Mouse (Mus musculus) erythroblast, adult 5-6 weeks (primary cell): ENCODE measurements around the gene Dip2c. TPM values are rescaled to one million over a fixed set of nuclear protein-coding genes. Genes with fewer than 3 reads are reported as not detected.

Source experiments
- ATAC-seq: replicated peaks from 2 replicates; pipeline ENCODE4 v1.8.0; 2016; ENCODE audit warnings: moderate number of reproducible peaks, mild to moderate bottlenecking, moderate TSS enrichment, inconsistent platforms; ENCODE audit not compliant: poor library complexity, low FRiP score, severe bottlenecking
- total RNA-seq, 2 experiments: library from RNA; stranded (forward) in 1 of 2; stranded (reverse) in 1 of 2; fragments of 150-400 nt in 1 of 2; fragments of 200-764, 138-1000 nt in 1 of 2; gene quantifications; 2 replicates each; pipeline versions ENCODE4 v1.2.3 to v1.2.4; 2015 to 2017; ENCODE audit warnings: low replicate concordance in 2 of 2

Dip2c gene
- total RNA-seq (2015; ENCODE audit: low replicate concordance) (under 0.01 and 0.21 TPM in 2 replicates), total RNA-seq (2017; ENCODE audit: low replicate concordance) (0.42 and 0.60 TPM in 2 replicates)

GRCm38 (mm10) chr13:9276322-9276855 lies at the start of gene Dip2c:
Gene Dip2c (plus strand): TSS chr13:9276528.
- ATAC-seq: no peak

- no peak for ATAC-seq
These were observed 49.2 kb upstream of the Dip2c start for GRCm38 (mm10) chr13:9227078-9227477.

GRCm38 (mm10) chr13:9237495-9237894 lies 38.8 kb upstream of the Dip2c start:
- no peak for ATAC-seq

DNA sequence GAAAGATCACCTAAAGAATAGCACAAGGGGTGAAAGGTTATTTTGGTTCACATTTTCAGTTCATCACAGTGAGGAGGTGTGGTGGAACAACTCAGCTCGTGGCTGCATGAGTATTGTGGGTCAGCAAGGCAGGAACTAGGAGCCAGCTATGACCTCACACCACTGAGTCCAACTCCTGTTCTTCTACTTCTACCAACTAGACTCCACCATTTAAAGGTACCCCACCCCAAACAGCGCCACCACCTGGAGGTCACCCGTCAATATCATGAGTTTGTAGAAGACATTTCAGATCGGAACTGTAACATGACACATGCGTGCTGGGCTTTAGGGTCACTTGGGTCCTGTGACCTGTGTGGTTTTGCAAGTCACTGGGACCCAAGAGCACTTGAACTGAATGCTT lies 37.2 kb upstream of the Dip2c start:
- ATAC-seq: no peak

- no peak for ATAC-seq
These were observed 36.6 kb upstream of the Dip2c start for GRCm38 (mm10) chr13:9239631-9240236.

DNA sequence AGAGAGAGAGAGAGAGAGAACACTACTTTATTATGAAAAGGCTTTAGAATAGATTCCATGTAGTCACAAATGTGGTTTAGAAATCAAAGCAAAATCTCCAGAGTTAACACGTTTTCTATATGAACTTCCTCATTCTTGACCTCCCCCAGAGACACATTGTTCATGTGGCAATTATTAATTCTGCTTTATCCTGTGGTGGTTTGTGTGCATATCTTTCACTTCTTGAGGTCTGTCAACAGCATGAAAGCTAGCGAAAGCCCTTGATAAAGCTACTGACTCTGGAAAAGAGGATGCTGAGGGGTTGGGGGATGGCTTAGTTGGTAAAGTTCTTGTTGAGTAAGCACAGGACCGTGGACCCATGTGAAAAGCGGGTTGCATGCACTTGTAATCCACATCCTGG lies 14.6 kb upstream of the Dip2c start:
- ATAC-seq: no peak

- ATAC-seq: no peak
These were observed 10.8 kb upstream of the Dip2c start for GRCm38 (mm10) chr13:9265516-9265915.

DNA sequence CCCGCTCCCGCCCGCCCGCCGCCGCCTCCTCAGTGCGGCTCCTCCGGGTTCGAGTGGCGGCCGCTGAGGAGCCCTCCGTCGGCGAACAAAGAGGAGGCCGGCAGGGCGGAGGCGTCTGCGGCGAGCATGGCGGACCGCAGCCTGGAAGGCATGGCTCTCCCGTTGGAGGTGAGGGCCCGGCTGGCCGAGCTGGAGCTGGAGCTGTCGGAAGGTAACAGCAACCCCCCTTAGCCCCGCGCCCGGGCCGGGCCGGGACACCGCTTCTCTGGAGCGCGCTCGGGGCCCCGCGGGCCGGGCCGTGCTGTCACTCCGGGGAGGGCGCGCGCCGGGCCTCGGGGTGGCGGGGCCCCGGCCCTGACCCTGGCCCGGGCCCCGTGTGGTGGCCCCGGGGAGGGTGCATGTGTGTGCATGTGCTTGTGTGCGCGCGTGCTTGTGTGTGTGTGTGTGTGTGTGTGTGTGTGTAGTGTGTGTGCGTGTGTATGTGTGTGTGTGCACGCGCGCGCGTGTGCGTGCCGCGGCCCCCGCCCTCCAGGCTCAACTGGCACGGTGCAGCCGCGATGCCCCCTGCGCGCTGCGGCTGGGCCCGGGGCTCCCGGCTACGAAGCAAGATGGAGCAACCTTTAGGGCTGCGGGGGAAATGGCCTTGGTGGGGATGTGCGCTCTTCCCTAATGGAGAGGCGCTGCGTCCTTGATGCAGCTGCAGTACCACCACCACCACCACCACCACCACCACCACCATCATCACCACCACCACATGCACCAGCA lies 710 bp downstream of the Dip2c start:
- ATAC-seq: no peak

DNA sequence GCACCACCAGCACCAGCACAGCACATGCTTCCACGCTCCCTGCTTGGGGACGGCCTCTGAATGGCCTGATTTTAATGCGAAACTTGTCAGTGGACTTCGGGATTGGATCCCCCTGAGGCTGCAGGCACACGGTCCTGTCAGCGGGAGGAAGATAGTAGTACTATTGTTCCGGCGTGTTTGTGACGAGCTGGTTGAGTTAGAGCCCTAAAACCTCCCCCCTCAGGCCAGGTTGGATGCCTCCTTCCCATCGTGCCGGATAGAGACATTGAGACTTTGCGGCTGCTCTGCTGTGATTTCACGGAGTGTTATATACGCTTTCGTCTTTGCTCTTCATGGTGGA lies 1.3 kb downstream of the Dip2c start:
- no peak for ATAC-seq

- ATAC-seq: no peak
These were observed 2.3 kb downstream of the Dip2c start for GRCm38 (mm10) chr13:9278636-9279035.

- ATAC-seq: no peak
These were observed 6.7 kb downstream of the Dip2c start for GRCm38 (mm10) chr13:9283050-9283449.

GRCm38 (mm10) chr13:9289916-9290315 lies 13.6 kb downstream of the Dip2c start:
- no peak for ATAC-seq

DNA sequence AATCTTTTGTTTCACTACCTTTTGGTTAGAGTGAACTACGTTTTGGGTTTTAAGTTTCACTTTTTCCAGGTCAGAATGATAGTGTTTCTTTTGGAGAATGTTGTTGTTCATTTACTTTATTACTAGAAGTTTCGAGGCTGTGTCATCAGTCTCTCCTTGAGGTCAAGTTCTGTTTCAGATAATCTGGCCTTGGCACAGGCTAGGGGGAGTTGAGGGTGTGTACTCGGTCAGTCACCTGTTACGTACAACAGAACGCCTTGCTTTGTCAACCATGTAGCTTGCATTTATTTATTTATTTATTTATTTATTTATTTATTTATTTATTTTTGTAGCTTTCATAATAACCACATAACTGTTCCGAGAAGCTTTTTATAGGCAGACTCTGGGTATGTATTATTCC lies 20.0 kb downstream of the Dip2c start:
- ATAC-seq: no peak

- ATAC-seq: no peak
These were observed 20.9 kb downstream of the Dip2c start for GRCm38 (mm10) chr13:9297266-9297665.

GRCm38 (mm10) chr13:9297689-9298088 lies 21.4 kb downstream of the Dip2c start:
- no peak for ATAC-seq

DNA sequence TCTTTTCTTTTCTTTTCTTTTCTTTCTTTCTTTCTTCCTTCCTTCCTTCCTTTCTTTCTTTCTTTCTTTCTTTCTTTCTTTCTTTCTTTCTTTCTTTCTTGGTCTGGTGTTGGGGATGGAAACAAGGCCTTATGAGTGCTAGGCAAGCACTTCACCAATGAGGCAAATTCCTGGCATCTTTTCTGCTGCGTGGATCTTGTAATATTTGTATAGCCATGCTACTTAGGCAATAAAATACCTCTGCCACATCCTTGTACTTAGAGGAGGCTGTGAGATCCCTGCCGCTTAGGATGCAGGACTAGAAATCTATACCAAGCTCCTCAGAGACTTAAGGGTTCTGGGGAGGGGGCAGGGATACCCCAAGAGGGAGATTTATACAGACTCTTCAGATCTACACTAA lies 23.3 kb downstream of the Dip2c start:
- ATAC-seq: no peak

- ATAC-seq: no peak
These were observed 32.5 kb downstream of the Dip2c start for GRCm38 (mm10) chr13:9308863-9309262.

- ATAC-seq: no peak
These were observed 34.5 kb downstream of the Dip2c start for GRCm38 (mm10) chr13:9310806-9311205.

GRCm38 (mm10) chr13:9312916-9313315 lies 36.6 kb downstream of the Dip2c start:
- no peak for ATAC-seq

GRCm38 (mm10) chr13:9314099-9314712 lies 37.9 kb downstream of the Dip2c start:
- ATAC-seq: no peak

DNA sequence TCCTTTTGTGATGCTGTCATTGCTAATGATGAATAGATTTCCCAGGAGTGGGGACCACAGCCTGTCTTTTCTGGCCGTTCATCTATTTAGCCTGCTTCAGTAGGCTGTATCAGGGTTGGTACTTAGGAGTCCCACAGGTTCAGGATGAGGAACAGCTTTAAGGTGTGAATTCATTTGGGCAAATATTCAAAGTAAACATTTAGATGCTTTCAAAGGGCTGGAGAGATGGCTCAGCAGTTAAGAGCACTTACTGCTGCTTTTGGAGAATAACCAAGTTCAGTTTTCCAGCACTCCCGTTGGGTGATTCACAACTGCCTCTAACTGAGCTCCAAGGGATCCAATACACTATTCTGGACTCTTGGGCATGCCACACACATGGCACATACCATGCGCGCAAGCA lies 38.4 kb downstream of the Dip2c start:
- no peak for ATAC-seq
